Mouse (Mus musculus) E14TG2a.4 (cell line): Measurements from ENCODE around the gene Slc8a1.

ENCODE experiments used
- H3K27me3 ChIP-seq: 2 replicates; pipeline ENCODE4 v1.6.1; 2014; ENCODE audit warnings: low read length, control low read depth; ENCODE audit not compliant: insufficient read depth
- H3K36me3 ChIP-seq: 2 replicates; pipeline ENCODE4 v1.6.1; 2014; ENCODE audit warnings: low read length, control low read depth; ENCODE audit not compliant: insufficient read depth
- H3K4me1 ChIP-seq: replicated peaks from 2 replicates; pipeline ENCODE4 v1.6.1; 2014; ENCODE audit warnings: low read depth, low read length, control low read depth
- H3K4me3 ChIP-seq: replicated peaks from 2 replicates; pipeline ENCODE4 v1.5.1; 2014; ENCODE audit warnings: mild to moderate bottlenecking, low read length
- H3K9me3 ChIP-seq: 2 replicates; pipeline ENCODE4 v1.6.1; 2014; ENCODE audit warnings: low read length, control low read depth
- CTCF ChIP-seq: conservative IDR thresholded peaks from 2 replicates; pipeline ENCODE4 v1.5.1; 2014; ENCODE audit warnings: low read length
- NANOG ChIP-seq: IDR thresholded peaks from 2 replicates; pipeline ENCODE4 v1.6.1; 2014; ENCODE audit warnings: borderline replicate concordance, low read length, mixed read lengths
- POU5F1 ChIP-seq: IDR thresholded peaks from 2 replicates; pipeline ENCODE4 v1.6.1; 2014; ENCODE audit warnings: low read length, borderline replicate concordance

The Slc8a1 gene

GRCm38 (mm10) chr17:81694977-81695376 is 43.2 kb downstream of the Slc8a1 start:
- no peak for TF ChIP-seq NANOG
- no peak for TF ChIP-seq CTCF
- TF ChIP-seq POU5F1, result no peak
- Histone ChIP-seq H3K27me3 (no peaks in the 10 kb centered on the region), H3K36me3 (no peaks in the 10 kb centered on the region), H3K4me3 (no peak overlapping the region), H3K9me3 (no peaks in the 10 kb centered on the region), H3K4me1 (peaks cover 11% of the 10 kb centered on the region; the same call in 1 of the 2 replicates)

- H3K27me3 ChIP-seq, result 0 out of 2 replicates have a peak, but pooled peaks cover 4% of the 10 kb centered on the region
- no peaks in the 10 kb centered on the region for H3K36me3 ChIP-seq
- TF ChIP-seq POU5F1 (no peak), NANOG (no peak), CTCF (no peak)
- H3K9me3 ChIP-seq, result no peaks in the 10 kb centered on the region
- H3K4me3 ChIP-seq, result no peak overlapping the region
- no peaks in the 10 kb centered on the region for H3K4me1 ChIP-seq
Observed at GRCm38 (mm10) chr17:81679616-81680015, 58.6 kb downstream of the Slc8a1 start.

GRCm38 (mm10) chr17:81677450-81677849 is 60.7 kb downstream of the Slc8a1 start:
- H3K4me1 ChIP-seq, result no peaks in the 10 kb centered on the region

GRCm38 (mm10) chr17:81676203-81676602 is 62.0 kb downstream of the Slc8a1 start:
- TF ChIP-seq CTCF (no peak), NANOG (no peak), POU5F1 (no peak)
- peaks cover 33% of the 10 kb centered on the region for H3K27me3 ChIP-seq
- peaks cover 6% of the 10 kb centered on the region; the same call in 1 of the 2 replicates for H3K4me1 ChIP-seq

More at GRCm38 (mm10) chr17:81677450-81677849, 60.7 kb downstream of the Slc8a1 start:
- no peak overlapping the region for H3K4me3 ChIP-seq
- peaks cover 21% of the 10 kb centered on the region for H3K27me3 ChIP-seq
- TF ChIP-seq NANOG (no peak), POU5F1 (no peak), CTCF (no peak)
- H3K36me3 ChIP-seq, result no peaks in the 10 kb centered on the region
- H3K9me3 ChIP-seq, result no peaks in the 10 kb centered on the region

GRCm38 (mm10) chr17:81671245-81671644 is 66.9 kb downstream of the Slc8a1 start:
- peaks cover 21% of the 10 kb centered on the region for H3K4me1 ChIP-seq
- no peak overlapping the region for H3K4me3 ChIP-seq

More at GRCm38 (mm10) chr17:81676203-81676602, 62.0 kb downstream of the Slc8a1 start:
- Histone ChIP-seq H3K36me3 (no peaks in the 10 kb centered on the region), H3K9me3 (no peaks in the 10 kb centered on the region), H3K4me3 (no peak overlapping the region)

GRCm38 (mm10) chr17:81669816-81670691 is 68.1 kb downstream of the Slc8a1 start:
- peaks cover 71% of the 10 kb centered on the region for H3K27me3 ChIP-seq

More at GRCm38 (mm10) chr17:81671245-81671644, 66.9 kb downstream of the Slc8a1 start:
- Histone ChIP-seq H3K36me3 (no peaks in the 10 kb centered on the region), H3K27me3 (peaks cover 72% of the 10 kb centered on the region), H3K9me3 (no peaks in the 10 kb centered on the region)
- TF ChIP-seq POU5F1 (no peak), NANOG (no peak), CTCF (no peak)

GRCm38 (mm10) chr17:81669062-81669815 is 68.9 kb downstream of the Slc8a1 start:
- TF ChIP-seq NANOG, result no peak
- no peak for TF ChIP-seq POU5F1
- no peak for TF ChIP-seq CTCF

More at GRCm38 (mm10) chr17:81669816-81670691, 68.1 kb downstream of the Slc8a1 start:
- no peak for TF ChIP-seq CTCF
- no peak for TF ChIP-seq NANOG
- TF ChIP-seq POU5F1, result no peak
- H3K4me1 ChIP-seq, result peaks cover 21% of the 10 kb centered on the region
- H3K4me3 ChIP-seq, result peak overlapping the region; percentile 79
- no peaks in the 10 kb centered on the region for H3K9me3 ChIP-seq
- no peaks in the 10 kb centered on the region for H3K36me3 ChIP-seq

GRCm38 (mm10) chr17:81668466-81668865 is 69.7 kb downstream of the Slc8a1 start:
- Histone ChIP-seq H3K36me3 (no peaks in the 10 kb centered on the region), H3K4me3 (no peak overlapping the region), H3K9me3 (no peaks in the 10 kb centered on the region), H3K27me3 (peaks cover 61% of the 10 kb centered on the region), H3K4me1 (peaks cover 21% of the 10 kb centered on the region)
- no peak for TF ChIP-seq CTCF
- no peak for TF ChIP-seq POU5F1
- no peak for TF ChIP-seq NANOG

More at GRCm38 (mm10) chr17:81669062-81669815, 68.9 kb downstream of the Slc8a1 start:
- Histone ChIP-seq H3K36me3 (no peaks in the 10 kb centered on the region), H3K4me1 (peaks cover 21% of the 10 kb centered on the region), H3K9me3 (no peaks in the 10 kb centered on the region), H3K27me3 (peaks cover 68% of the 10 kb centered on the region), H3K4me3 (peak overlapping the region; percentile 79)
